Mouse (Mus musculus): ENCODE measurements around the gene Sall1.

Sall1 gene

DNA sequence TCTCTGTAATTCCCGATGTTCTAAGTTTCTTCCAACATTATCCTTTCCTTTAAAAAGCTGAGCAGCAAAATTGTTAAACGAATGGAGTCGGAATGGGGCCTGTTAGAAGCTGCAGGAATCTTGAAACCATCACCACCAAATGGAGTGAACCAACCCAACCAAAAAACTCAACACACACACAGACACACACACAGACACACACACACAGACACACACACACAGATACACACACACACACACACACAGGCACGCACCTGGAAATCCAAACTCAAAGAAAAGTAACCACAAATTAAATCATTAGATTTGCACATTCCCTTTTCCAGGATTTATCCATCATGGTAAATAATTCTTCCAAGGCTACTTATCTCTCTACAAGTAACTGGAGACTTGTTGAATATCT is 5.0 kb downstream of the Sall1 start:
- no peak for DNase-seq (ENCODE audit: low spot score in 2 of 2)

DNA sequence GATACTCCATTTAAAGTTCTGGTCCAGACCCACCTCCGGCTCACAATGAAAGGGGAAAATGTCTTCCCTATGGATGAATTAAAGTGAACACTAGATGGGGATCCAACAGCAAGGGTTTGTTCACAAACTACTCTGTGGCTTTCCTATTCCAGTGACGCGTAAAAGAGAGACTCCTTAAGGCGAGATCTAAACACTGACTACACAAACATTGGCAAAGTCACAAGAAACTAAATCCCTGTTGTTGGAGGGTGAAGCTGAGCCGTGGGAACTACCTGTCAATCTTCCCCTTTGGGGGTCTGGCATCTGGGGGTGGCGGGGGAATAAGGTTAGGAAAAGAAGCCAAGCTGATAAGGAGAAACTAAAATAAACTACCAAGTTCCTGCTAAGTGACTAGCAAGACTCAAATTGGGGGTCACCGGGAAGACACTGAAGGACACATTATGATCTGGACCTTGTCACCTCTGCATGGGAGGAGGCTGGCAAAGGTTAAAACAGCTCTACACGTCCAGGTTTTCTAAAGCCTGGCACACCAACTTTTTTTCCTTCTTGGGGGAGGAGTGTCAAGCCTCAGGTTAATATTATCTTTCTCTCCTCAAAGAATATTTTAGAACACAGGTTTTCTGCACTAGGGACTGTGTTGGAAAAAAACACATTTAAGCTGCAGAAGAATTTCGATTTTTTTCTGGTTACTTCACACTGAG is 6.3 kb downstream of the Sall1 start:
- DNase-seq (ENCODE audit: low spot score in 2 of 2), result no peak

DNA sequence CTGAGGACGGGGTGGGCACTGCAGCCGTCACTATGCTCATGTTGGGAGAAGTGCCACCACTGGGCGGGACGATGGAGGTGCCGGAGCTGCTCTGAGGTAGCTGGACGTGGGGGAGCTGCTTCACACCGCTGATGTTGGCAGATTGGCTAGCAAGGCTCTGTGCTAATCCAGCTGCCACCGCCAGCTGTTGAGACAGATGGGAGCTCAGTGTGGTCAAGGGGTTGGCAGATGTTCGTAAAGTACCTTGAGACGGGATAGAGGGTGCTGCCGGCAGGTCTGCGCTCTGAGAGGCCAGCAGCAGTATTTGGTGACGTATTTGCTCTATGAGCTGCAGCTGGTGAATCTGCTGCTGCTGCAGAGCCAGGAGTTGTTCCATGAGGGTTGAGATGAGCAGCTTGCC is 11.6 kb downstream of the Sall1 start:
- DNase-seq (ENCODE audit: low spot score in 2 of 2), result no peak

DNA sequence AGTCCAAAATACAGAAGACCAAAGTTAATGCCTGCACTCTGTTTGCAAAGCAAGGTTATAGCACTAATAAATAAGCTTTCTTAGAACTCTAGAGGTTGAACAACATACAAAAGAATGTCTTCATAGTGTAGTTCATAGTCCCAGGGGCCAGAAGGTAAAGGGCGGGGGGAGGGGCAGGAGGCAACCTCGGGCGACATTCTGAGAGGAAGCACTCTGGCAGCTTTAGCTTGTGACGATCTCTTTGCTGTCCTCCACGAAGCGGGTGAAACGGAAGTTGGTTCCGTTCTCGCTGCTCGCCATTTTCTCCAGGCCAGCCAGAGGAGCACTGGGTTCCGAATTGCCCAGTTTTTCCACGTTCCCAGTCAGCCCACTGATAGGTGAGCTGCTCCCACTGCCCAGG is 15.8 kb downstream of the Sall1 start:
- no peak for DNase-seq (ENCODE audit: low spot score in 2 of 2)

DNA sequence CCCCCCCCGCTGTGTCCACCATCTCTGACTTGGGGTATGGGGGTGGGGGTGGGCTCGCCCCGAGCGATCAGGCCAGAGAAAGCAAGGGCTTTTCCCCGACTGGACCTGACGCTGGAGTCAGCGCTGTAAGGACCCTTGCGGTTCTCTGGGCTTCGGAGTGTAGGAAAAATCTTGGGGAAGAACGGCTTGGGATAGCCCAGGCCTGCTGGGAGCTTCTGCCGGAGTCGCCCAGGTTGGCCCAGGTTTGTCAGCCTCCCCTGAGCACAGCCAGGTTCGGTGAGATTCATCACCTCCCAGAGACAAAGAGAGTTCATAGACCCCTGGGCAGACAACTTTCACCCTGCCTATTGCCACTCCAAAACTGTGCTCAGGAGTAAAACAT is 17.8 kb downstream of the Sall1 start:
- no peak for DNase-seq (ENCODE audit: low spot score in 2 of 2)

DNA sequence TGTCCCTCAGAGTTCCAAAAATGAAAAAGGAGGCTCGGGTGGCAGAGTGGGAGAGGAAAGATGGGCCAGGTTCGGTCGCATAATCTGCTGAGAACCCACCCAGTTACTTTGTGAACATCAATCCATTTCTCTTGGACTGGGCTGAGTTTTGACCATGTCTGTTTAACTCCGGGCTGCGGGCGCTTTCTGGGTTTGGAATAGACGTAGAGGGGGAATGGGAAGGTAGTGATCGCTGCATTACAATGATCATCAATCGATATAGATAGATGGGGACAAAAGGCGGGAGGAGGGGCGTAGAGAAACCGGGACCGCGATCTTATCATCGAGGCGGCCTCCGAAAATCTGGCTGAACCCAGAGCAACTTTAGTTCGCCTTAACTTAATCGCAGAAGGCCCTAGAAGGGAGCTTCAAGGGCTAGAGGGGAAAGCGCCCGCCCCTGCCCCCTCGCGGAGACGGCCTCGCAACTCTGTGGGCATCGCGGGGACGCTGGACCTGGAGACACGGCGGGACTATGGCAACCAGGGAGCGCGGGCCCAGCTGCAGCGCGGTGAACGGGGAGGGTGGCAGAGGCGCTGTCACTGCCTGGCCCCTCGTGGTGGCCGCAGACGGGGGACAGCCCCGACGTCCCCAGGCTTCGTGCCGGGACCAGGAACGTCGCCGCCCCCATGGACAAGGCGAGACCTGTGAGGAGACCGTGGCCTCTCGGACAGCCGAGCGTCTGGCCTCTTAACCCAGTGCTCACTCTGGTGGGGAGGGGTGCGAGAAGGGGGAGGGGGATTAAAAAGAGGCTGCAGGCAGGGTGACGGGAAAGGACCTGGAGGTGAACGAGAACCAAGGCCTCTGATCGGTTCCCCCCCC is 18.5 kb downstream of the Sall1 start:
- no peak for DNase-seq (ENCODE audit: low spot score in 2 of 2)

DNA sequence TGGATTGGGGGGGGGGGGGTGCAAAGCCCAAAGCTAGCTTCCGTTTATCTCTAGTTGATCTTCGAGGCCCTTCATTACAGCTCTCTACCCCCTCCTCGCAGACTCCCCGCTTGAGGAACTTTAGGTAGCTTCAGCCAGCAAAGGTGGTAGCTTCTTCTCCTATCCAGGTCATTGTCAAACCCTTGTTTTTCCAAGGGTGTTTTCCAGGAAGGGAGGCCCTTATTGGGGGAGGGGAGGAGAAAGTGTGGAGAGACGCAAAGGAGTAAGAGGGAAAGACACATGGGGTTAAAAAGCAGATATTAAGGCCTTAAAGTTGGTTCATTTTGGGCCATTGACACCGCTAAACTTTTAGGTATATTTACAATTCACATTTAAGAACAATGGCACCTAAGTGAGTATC is 19.2 kb downstream of the Sall1 start:
- no peak for DNase-seq (ENCODE audit: low spot score in 2 of 2)

DNA sequence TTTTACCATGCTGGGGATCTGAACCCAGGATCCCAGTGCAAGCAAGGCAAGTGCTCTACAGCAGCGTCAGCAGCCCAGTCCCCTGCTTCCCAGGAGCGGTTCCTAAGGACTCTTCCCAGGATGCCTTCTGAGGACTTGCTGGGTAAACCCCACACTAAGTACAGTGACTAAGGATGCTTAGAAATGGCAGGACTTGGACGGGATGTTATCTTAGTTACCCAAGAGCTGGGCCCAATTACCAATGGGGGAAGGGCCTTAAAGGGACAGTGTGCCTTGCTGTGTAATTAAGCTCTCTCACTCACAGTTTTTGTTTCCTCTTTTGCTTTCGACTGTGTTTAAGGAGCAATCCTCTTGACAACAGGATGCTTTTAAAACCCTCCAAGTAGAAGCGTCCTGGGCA is 22.8 kb downstream of the Sall1 start:
- no peak for DNase-seq (ENCODE audit: low spot score in 2 of 2)

DNA sequence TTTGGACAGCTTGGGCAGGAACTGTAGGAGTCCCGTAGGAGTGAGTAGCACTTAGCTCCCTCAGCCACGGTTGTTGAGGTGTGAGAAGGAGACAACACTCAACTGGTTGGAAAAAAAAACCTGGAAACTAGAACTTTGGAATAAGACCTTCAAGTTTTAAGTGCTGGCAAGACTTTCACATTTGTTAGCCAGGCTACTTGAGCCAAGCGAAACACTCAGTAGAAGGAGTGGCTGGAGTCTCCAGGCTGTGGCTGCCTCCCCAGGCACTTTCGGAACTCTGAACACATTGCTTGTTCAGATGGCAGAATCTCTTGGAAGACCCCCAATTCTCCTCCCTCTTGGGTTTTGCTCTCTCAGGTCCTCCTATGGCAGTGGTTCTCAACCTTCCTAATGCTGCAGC is 26.1 kb downstream of the Sall1 start:
- no peak for DNase-seq (ENCODE audit: low spot score in 2 of 2)

DNA sequence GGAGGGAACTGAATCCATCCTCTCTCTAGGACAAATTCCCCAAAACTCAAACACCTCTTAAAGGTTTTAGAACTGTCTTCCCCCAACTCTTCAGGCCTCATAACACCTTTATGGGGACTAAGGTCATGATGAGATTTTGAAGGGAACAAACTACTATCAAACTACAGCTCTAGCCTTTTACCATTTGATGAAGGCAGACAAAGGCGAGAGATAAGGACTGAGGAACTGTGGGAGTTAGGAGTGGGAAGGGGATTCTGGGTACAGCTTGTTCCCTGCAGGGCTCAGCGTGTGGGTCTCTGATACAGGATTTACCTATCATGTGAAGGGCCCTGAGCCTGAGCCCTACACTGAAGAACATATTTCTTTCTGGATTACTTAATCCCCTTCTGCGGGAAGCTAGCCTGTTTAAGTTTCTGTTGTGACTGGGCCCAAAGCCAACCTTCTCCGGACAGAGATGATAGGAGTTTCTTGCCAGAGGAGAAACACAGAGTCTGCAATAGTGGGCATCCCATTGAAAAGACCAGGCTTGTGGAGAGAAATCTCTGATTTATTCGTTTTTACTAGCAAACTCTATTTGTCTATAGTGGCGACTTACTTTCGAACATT is 27.4 kb downstream of the Sall1 start:
- no peak for DNase-seq (ENCODE audit: low spot score in 2 of 2)

DNA sequence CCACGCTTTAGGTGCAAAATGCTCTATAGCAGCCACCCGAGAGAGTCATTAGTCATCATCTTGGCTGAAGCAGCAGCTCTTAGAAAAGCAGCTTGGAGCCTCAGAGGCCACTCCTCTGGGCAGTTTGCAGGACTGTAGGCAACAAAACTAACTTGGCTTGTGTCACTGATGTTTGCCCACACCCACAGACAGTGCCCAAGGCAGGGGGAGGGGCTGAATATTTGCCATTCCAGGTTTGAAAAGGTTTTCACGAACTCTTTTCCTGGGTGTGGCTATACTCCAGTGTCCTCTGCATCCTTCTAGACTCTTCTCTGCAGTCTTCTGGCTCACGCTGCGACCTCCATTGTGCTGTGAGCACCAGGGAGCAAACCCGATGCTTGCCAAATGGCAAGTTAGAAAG is 28.4 kb downstream of the Sall1 start:
- no peak for DNase-seq (ENCODE audit: low spot score in 2 of 2)

DNA sequence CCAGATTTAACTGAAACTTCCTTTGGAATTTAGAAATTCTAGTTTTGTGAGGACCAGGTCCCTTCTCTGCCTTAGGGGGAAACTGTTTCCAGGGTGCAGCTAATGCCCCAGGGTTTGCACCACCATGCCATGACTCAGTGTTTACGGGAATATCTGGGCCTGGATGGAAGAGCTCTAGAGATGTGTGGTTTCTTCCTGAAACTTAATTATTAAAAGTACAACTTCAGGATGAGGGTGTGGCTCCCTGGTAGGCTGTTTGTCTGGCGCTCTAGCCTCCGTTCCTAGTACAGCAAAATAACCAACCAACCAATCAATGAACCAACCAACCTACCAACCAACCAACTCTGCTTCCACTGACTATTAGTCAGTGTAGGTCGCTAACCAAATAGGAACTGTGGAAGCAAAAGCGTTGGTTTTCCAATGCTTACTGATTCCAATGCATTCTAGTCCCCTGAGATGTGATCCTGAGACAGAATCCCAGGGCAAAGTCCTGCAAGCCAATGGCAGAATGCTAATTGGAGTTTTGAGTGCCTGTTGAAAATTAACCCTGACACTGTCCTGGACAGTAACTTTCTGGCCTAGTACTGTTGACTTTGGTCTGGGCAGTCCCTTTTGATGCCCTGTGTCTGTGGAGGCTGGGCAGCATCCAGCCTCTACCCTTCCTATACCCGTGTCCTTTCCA is 31.0 kb downstream of the Sall1 start:
- no peak for DNase-seq (ENCODE audit: low spot score in 2 of 2)

DNA sequence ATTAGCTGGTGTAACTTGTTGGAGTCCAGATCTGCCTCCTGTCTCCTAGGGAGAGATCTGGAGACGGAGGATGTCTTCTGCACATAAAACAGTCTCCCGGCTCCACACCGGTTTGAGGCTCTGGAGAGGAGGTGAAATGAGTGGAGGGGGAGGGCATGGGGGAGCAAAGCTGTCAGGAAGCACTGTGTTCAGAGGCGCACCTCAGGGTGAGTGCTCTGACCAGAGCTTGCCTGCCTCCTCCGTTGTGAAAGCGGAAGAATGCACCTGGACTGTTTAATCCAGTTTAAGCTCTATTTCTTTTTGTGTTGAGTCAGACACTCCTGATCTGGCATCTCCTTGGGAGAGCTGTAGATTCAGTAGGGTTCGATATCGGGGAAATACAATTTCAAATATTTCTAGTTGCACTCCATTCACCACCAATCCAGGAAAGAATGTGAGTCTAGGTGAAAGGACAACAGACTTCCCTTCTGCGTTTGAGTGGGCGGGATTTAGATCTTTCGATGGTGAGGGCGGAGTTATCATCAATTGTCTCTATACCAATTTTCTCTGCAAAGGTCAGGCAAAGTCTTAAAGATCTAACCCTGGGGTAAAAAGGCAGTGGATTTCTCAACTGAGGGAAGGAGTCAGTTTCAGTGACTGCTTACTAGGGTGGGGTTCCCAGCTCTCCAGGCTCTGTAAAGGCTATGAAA is 31.8 kb downstream of the Sall1 start:
- no peak for DNase-seq (ENCODE audit: low spot score in 2 of 2)

DNA sequence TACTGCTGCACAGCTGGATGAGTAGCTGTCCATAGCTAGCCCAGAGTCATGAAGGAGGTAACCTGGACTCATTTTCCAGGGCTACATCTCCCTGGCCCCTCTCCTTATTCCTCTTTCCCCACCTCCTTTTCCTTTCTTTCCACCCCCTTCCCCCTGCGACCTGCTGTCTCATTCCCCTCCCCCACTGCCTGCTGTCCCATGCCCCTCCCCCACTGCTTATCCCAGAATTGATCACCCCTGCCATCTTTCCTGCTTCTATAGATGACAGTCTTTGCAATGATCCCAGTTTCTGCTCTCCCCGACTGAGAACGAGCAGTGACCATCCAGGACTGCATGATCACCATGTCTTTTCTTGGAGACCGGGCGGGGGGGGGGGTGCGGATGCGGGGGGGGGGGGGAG is 35.2 kb downstream of the Sall1 start:
- no peak for DNase-seq (ENCODE audit: low spot score in 2 of 2)

DNA sequence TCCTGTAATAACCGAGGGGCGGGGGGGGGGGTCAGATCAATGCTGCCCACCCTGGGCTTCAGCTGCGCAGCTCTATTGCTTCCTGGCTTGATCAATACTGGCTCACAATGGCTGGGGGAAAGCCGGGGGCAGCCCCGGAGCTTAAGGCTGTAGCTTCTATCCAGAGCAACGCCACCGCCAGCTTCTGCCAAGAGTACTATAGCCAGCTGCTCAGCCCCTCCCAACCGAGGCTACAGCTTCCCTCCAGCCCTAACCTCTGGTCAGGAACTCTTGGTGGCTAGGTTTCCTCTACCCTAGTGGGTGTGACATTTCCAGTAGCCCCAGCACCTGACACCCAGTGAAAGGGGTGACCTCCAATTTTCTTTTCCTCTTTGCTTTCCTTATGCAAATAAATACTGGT is 36.8 kb downstream of the Sall1 start:
- no peak for DNase-seq (ENCODE audit: low spot score in 2 of 2)

DNA sequence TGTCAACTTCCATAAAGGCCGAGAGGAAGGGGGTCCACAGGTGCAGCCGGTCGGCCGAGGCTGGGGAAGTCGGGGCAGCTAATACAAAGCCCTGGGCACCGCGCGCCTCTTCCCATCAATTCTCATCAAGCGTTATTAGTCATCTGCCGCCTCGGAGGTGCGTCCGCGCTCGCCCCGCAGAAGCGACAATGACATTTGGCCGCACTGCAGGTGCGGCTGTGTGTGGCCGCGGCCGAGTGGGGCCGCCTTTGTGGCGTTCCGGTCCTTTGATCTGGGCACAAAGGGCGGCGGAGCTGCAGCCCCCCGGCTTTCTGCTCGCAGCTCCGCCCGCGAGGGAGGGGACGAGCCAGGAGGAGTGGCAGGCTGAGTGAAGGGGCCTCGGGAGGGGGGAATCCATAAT is 37.5 kb downstream of the Sall1 start:
- no peak for DNase-seq (ENCODE audit: low spot score in 2 of 2)

DNA sequence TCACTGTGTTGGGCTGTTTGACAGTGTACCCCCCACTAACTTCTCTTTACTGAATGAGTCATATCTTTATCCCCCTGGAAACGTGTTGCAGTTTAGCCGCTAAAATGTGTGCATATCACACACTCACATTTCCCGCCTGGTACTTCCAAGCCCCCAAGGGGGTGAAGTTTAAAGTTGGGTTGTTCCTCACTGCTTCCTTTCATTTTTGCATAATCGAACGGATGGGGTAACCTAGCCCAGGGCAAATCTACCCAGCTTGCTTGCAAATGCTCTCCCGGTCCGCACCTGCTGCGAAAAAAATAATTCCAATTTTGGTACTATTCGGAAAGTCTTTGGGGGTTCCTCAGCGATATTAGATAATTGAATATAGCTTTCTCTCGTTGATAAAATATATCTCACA is 38.2 kb downstream of the Sall1 start:
- no peak for DNase-seq (ENCODE audit: low spot score in 2 of 2)

DNA sequence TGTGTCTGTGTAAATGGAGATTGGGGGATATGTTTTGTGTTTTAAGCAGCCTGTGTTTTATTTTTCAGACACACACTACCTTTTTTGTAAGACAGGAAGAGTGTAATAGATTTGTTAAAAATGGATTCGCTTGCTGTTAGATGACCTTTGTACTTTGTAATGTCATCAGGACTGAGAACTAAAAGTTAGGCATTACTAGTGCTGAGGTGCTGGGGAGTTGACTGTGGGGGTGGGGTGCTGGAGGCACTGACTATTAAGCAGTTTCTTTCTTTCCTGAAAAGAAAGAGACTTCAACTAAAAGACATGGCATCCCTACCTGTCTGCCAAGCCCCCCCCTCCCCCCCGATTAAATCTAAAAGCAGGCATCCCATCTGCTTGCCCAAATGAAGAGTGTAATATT is 39.9 kb downstream of the Sall1 start:
- no peak for DNase-seq (ENCODE audit: low spot score in 2 of 2)

DNA sequence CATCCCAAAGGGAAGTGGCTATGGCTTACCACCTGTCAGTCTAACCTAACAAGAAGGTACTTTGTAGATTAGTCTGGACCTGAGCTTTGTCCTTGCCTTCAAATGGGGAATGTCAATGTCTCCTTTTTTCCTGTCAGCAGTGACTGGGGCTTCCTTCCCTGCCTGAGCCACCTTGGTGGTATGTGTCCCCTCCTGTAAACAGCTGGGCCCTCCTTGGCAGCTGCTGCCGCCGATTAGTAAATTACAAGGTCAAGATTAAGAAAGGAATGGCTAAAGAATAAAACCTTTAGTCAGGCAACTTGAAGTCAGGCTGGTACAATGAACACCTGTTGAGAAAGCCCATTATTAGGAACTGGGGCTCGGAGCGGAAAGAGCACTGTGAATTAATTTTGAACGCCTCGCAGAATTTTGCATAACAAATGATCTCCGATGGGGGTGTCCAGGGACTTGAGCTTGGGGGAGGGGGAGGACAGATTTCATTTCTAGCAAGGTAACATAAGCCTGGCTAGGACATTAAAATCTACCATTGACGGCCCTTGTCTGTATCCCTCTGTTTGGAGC is 40.5 kb downstream of the Sall1 start:
- DNase-seq (ENCODE audit: low spot score in 2 of 2), result no peak

DNA sequence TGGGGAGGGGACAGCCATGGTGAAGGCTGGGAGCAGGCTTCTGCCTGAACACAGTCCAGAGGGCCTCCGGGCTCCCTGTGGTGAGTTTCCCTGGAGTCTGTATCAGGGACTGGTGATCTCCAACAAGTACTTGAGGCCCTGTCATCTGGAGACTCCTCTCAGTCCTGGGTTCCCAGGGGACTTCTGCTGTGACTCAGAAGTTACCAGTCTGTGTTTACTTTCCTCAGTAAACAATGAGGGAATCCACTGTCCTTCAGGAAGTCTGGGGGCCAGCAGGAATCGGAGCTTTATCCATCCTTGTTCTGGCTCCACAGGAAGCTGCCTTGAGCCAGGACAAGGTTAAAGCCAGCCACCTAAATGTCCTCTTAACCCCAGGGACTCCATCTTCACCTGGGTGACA is 41.8 kb downstream of the Sall1 start:
- no peak for DNase-seq (ENCODE audit: low spot score in 2 of 2)

DNA sequence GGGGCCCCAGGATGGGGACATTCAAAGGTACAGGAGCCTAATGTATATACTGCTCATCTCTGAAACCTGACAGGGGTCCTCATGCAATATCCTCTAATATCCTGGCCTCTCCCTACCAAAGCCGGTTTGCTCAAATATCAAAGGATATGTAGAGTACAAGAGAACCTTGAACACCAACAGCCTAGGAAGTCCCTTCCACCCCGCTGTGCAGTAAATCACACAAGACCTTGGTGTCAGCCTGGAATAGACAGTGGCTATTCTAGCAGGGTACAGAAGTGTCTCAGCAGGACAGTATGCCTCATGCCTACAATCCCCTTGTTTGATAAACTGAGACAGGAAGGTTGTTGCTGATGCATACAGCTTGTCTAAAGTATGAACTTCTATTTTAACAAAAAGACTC is 46.7 kb downstream of the Sall1 start:
- DNase-seq (ENCODE audit: low spot score in 2 of 2), result no peak

Data from urinary bladder, adult 18-20 months (tissue).